Mouse (Mus musculus) embryonic facial prominence, embryonic 12.5 days (tissue): ENCODE measurements around the gene Ak1. TPM values are rescaled to one million over a fixed set of nuclear protein-coding genes. Genes with fewer than 3 reads are reported as not detected.

Experiments
- ATAC-seq: fragments of 200-750 bp; cut with Nextera tagmentation; 2 replicates; pipeline ENCODE4 v1.8.0; 2017; ENCODE audit not compliant: insufficient number of reproducible peaks, insufficient read depth, low FRiP score, low TSS enrichment
- H3K27ac ChIP-seq: fragments of 300-500 bp; sonication (generic); 2 replicates; pipeline ENCODE4 v1.5.1; 2016; ENCODE audit warnings: mild to moderate bottlenecking
- H3K27me3 ChIP-seq: fragments of 300-500 bp; sonication (generic); 2 replicates; pipeline ENCODE4 v1.6.1; 2016; ENCODE audit warnings: mild to moderate bottlenecking, moderate library complexity
- H3K36me3 ChIP-seq: fragments of 300-500 bp; sonication (generic); 2 replicates; pipeline ENCODE4 v1.6.1; 2016; ENCODE audit warnings: mild to moderate bottlenecking
- H3K4me1 ChIP-seq: fragments of 300-500 bp; sonication (generic); 2 replicates; pipeline ENCODE4 v1.6.1; 2016
- H3K4me2 ChIP-seq: fragments of 300-500 bp; sonication (generic); replicated peaks from 2 replicates; pipeline ENCODE4 v1.6.1; 2016; ENCODE audit warnings: mild to moderate bottlenecking, moderate library complexity
- H3K4me3 ChIP-seq: fragments of 300-500 bp; sonication (generic); 2 replicates; pipeline ENCODE4 v1.5.1; 2016; ENCODE audit warnings: mild to moderate bottlenecking
- H3K9ac ChIP-seq: fragments of 300-500 bp; sonication (generic); 2 replicates; pipeline ENCODE4 v1.6.1; 2016; ENCODE audit warnings: mild to moderate bottlenecking, moderate library complexity
- H3K9me3 ChIP-seq: fragments of 300-500 bp; sonication (generic); 2 replicates; pipeline ENCODE4 v1.6.1; 2016; ENCODE audit warnings: mild to moderate bottlenecking, moderate library complexity
- WGBS: fragments of 180-500 bp; shearing (Covaris S2); methylation state at CpG from one replicate; pipeline ENCODE4 v1.1.7; 2016; 5-methylcytosine and 5-hydroxymethylcytosine counted together
- polyA plus RNA-seq: library from polyadenylated mRNA; unstranded; fragments of >200 nt; fragmentation: Nextera tagmentation; extraction: Ambion mirVana; gene quantifications from 2 replicates; pipeline ENCODE4 v1.2.1, GENCODE M21; 2016

Gene Ak1
- polyA plus RNA-seq, 1 experiment from 2014 or later, result 24.1 TPM

GRCm38 (mm10) chr2:32618051-32618450, 3.5 kb upstream of the Ak1 start:
- Histone ChIP-seq H3K9me3 (no peaks in the 10 kb centered on the region), H3K27me3 (no peaks in the 10 kb centered on the region), H3K4me3 (no peak overlapping the region), H3K4me2 (no peak overlapping the region), H3K9ac (no peak overlapping the region), H3K36me3 (peaks cover 46% of the 10 kb centered on the region), H3K27ac (no peak overlapping the region), H3K4me1 (peaks cover 42% of the 10 kb centered on the region)
- 61% methylated on average over 9 of the region's 9 CpGs for WGBS
- no peak for ATAC-seq

- peak; percentile 68 for ATAC-seq
- Histone ChIP-seq H3K27me3 (no peaks in the 10 kb centered on the region), H3K9ac (0 out of 2 replicates have a peak overlapping the region, but pooled peaks have one; percentile 24), H3K4me1 (peaks cover 59% of the 10 kb centered on the region), H3K9me3 (no peaks in the 10 kb centered on the region), H3K36me3 (peaks cover 27% of the 10 kb centered on the region), H3K4me2 (peak overlapping the region; percentile 26), H3K4me3 (no peak overlapping the region), H3K27ac (peak overlapping the region; percentile 92)
- WGBS, result 18% methylated on average over 4 of the region's 4 CpGs
Observed at GRCm38 (mm10) chr2:32620682-32621516, 659 bp upstream of the Ak1 start.

- 0 out of 2 replicates have a peak, but pooled peaks cover under 1% of the 10 kb centered on the region for H3K36me3 ChIP-seq
- H3K9ac ChIP-seq, result no peak overlapping the region
- H3K4me2 ChIP-seq, result no peak overlapping the region
- H3K9me3 ChIP-seq, result no peaks in the 10 kb centered on the region
- WGBS, result 71% methylated on average over 5 of the region's 5 CpGs
- peaks cover 71% of the 10 kb centered on the region for H3K4me1 ChIP-seq
- no peaks in the 10 kb centered on the region for H3K27me3 ChIP-seq
- ATAC-seq, result no peak
- no peak overlapping the region for H3K4me3 ChIP-seq
- H3K27ac ChIP-seq, result 0 out of 2 replicates have a peak overlapping the region, but pooled peaks have one; percentile 63
Observed at GRCm38 (mm10) chr2:32624111-32624748, 2.7 kb downstream of the Ak1 start.

GRCm38 (mm10) chr2:32625212-32625872, 3.8 kb downstream of the Ak1 start:
- H3K4me1 ChIP-seq, result peaks cover 65% of the 10 kb centered on the region
- WGBS, result 4% methylated on average over 13 of the region's 13 CpGs
- no peaks in the 10 kb centered on the region for H3K27me3 ChIP-seq
- peak overlapping the region; percentile 73 for H3K27ac ChIP-seq
- ATAC-seq, result no peak
- H3K36me3 ChIP-seq, result no peaks in the 10 kb centered on the region
- H3K9me3 ChIP-seq, result no peaks in the 10 kb centered on the region
- peak overlapping the region; percentile 51 for H3K4me2 ChIP-seq
- H3K4me3 ChIP-seq, result peak overlapping the region; percentile 10
- peak overlapping the region; percentile 34; the same call in 1 of the 2 replicates for H3K9ac ChIP-seq

GRCm38 (mm10) chr2:32625873-32626694, 4.5 kb downstream of the Ak1 start:
- H3K27ac ChIP-seq, result peak overlapping the region; percentile 73
- no peak overlapping the region for H3K9ac ChIP-seq
- peak overlapping the region; percentile 10; the same call in 1 of the 2 replicates for H3K4me3 ChIP-seq
- H3K9me3 ChIP-seq, result no peaks in the 10 kb centered on the region
- no peaks in the 10 kb centered on the region for H3K36me3 ChIP-seq
- H3K4me1 ChIP-seq, result peaks cover 58% of the 10 kb centered on the region
- peak overlapping the region; percentile 51; the same call in 1 of the 2 replicates for H3K4me2 ChIP-seq
- no peak for ATAC-seq
- 28% methylated on average over 5 of the region's 5 CpGs for WGBS
- no peaks in the 10 kb centered on the region for H3K27me3 ChIP-seq

- H3K4me1 ChIP-seq, result peaks cover 45% of the 10 kb centered on the region
Observed at GRCm38 (mm10) chr2:32627266-32628043, 5.9 kb downstream of the Ak1 start.

GRCm38 (mm10) chr2:32628044-32628550, 6.5 kb downstream of the Ak1 start:
- 0 out of 2 replicates have a peak overlapping the region, but pooled peaks have one; percentile 27 for H3K9ac ChIP-seq
- 0 out of 2 replicates have a peak overlapping the region, but pooled peaks have one; percentile 46 for H3K27ac ChIP-seq
- H3K4me3 ChIP-seq, result no peak overlapping the region
- H3K4me2 ChIP-seq, result no peak overlapping the region
- WGBS, result 61% methylated on average over 4 of the region's 4 CpGs
- no peaks in the 10 kb centered on the region for H3K27me3 ChIP-seq
- H3K4me1 ChIP-seq, result peaks cover 45% of the 10 kb centered on the region
- no peaks in the 10 kb centered on the region for H3K36me3 ChIP-seq
- H3K9me3 ChIP-seq, result no peaks in the 10 kb centered on the region
- ATAC-seq, result no peak

More at GRCm38 (mm10) chr2:32627266-32628043, 5.9 kb downstream of the Ak1 start:
- H3K4me3 ChIP-seq, result no peak overlapping the region
- no peak for ATAC-seq
- H3K27ac ChIP-seq, result no peak overlapping the region; the same call in 1 of the 2 replicates
- no peak overlapping the region; the same call in 1 of the 2 replicates for H3K4me2 ChIP-seq
- no peaks in the 10 kb centered on the region for H3K36me3 ChIP-seq
- H3K27me3 ChIP-seq, result no peaks in the 10 kb centered on the region
- H3K9ac ChIP-seq, result no peak overlapping the region
- H3K9me3 ChIP-seq, result no peaks in the 10 kb centered on the region
- WGBS, result 60% methylated on average over 20 of the region's 20 CpGs

- Histone ChIP-seq H3K27me3 (no peaks in the 10 kb centered on the region), H3K4me3 (no peak overlapping the region), H3K27ac (peak overlapping the region; percentile 46), H3K4me2 (no peak overlapping the region), H3K9me3 (no peaks in the 10 kb centered on the region), H3K36me3 (no peaks in the 10 kb centered on the region), H3K9ac (no peak overlapping the region), H3K4me1 (peaks cover 45% of the 10 kb centered on the region)
- WGBS, result 37% methylated on average over 5 of the region's 5 CpGs
- no peak for ATAC-seq
Observed at GRCm38 (mm10) chr2:32628729-32629128, 7.2 kb downstream of the Ak1 start.

- Histone ChIP-seq H3K27me3 (no peaks in the 10 kb centered on the region), H3K4me2 (no peak overlapping the region), H3K9me3 (no peaks in the 10 kb centered on the region), H3K27ac (peak overlapping the region; percentile 46), H3K36me3 (no peaks in the 10 kb centered on the region), H3K4me1 (peaks cover 41% of the 10 kb centered on the region), H3K4me3 (no peak overlapping the region), H3K9ac (0 out of 2 replicates have a peak overlapping the region, but pooled peaks have one; percentile 15)
- 0 out of 2 replicates have a peak, but pooled peaks have one; percentile 6 for ATAC-seq
- WGBS, result 41% methylated on average over 9 of the region's 9 CpGs
Observed at GRCm38 (mm10) chr2:32629276-32629976, 7.9 kb downstream of the Ak1 start.

- Histone ChIP-seq H3K9me3 (no peaks in the 10 kb centered on the region), H3K27ac (no peak overlapping the region), H3K4me3 (no peak overlapping the region), H3K27me3 (no peaks in the 10 kb centered on the region), H3K4me1 (peaks cover 36% of the 10 kb centered on the region), H3K9ac (no peak overlapping the region), H3K36me3 (no peaks in the 10 kb centered on the region), H3K4me2 (no peak overlapping the region)
- no peak for ATAC-seq
- WGBS, result 77% methylated on average over 8 of the region's 9 CpGs
Observed at GRCm38 (mm10) chr2:32630036-32630435, 8.5 kb downstream of the Ak1 start.
